Mouse (Mus musculus) MEL (cell line): ENCODE data around the gene P3h3. TPM values are rescaled to one million over a fixed set of nuclear protein-coding genes. Genes with fewer than 3 reads are reported as not detected.

Source experiments
- DNase-seq: peaks from one replicate; pipeline ENCODE4 v3.0.0; 2011; ENCODE audit warnings: low read depth, low spot score
- H3K27ac ChIP-seq: 2 replicates; pipeline ENCODE4 v1.5.1; 2012; ENCODE audit warnings: low read depth, mild to moderate bottlenecking, control low read depth, low read length, moderate library complexity; ENCODE audit not compliant: control insufficient read depth
- H3K27me3 ChIP-seq, 2 experiments: fragments of 150-350 bp in 1 of 2; sonication (generic) in 1 of 2; 2 replicates each; pipeline ENCODE4 v1.6.1; 2012; ENCODE audit warnings: low read length in 2 of 2, mild to moderate bottlenecking in 2 of 2, improper control_type of control experiment in 1 of 2, moderate library complexity in 1 of 2; ENCODE audit not compliant: insufficient read depth in 2 of 2, control insufficient read depth in 1 of 2
- H3K36me3 ChIP-seq, 2 experiments: 2 replicates each; pipeline ENCODE4 v1.6.1; 2012 to 2014; ENCODE audit warnings: low read length in 2 of 2, improper control_type of control experiment in 1 of 2, inconsistent platforms in 1 of 2, mild to moderate bottlenecking in 1 of 2; ENCODE audit not compliant: insufficient read depth in 2 of 2, control insufficient read depth in 1 of 2
- H3K4me1 ChIP-seq, 2 experiments: fragments of 150-350 bp in 1 of 2; sonication (generic) in 1 of 2; 2 replicates each; pipeline ENCODE4 v1.6.1; 2012; ENCODE audit warnings: low read length in 2 of 2, improper control_type of control experiment in 1 of 2, mild to moderate bottlenecking in 1 of 2; ENCODE audit not compliant: insufficient read depth in 2 of 2, control insufficient read depth in 1 of 2
- H3K4me3 ChIP-seq, 2 experiments: fragments of 150-350 bp in 1 of 2; sonication (generic) in 1 of 2; 2 replicates each; pipeline ENCODE4 v1.5.1; 2012; ENCODE audit warnings: low read depth in 2 of 2, low read length in 2 of 2, mild to moderate bottlenecking in 2 of 2, moderate library complexity in 2 of 2, control low read depth in 1 of 2, improper control_type of control experiment in 1 of 2; ENCODE audit not compliant: control insufficient read depth in 1 of 2, insufficient read depth in 1 of 2
- H3K79me2 ChIP-seq: 2 replicates; pipeline ENCODE4 v1.6.1; 2012; ENCODE audit warnings: mild to moderate bottlenecking, low read length, moderate library complexity; ENCODE audit not compliant: control insufficient read depth, poor library complexity, insufficient read depth
- H3K9ac ChIP-seq: 2 replicates; pipeline ENCODE4 v1.6.1; 2012; ENCODE audit warnings: low read depth, mild to moderate bottlenecking, control low read depth, low read length, moderate library complexity; ENCODE audit not compliant: control insufficient read depth, poor library complexity, severe bottlenecking
- H3K9me3 ChIP-seq: fragments of 150-350 bp; sonication (generic); replicated peaks from 2 replicates; pipeline ENCODE4 v1.6.1; 2012; ENCODE audit warnings: mild to moderate bottlenecking, low read length, improper control_type of control experiment, moderate library complexity; ENCODE audit not compliant: insufficient read depth
- CTCF ChIP-seq, 3 experiments: IDR thresholded peaks in 2 of 3; conservative IDR thresholded peaks in 1 of 3; 2 replicates each; pipeline ENCODE4 v1.5.1; 2011 to 2012; ENCODE audit warnings: low read length in 3 of 3, low read depth in 2 of 3, mild to moderate bottlenecking in 2 of 3, improper control_type of control experiment in 1 of 3, inconsistent platforms in 1 of 3, mixed read lengths in 1 of 3, moderate library complexity in 1 of 3; ENCODE audit not compliant: control insufficient read depth in 1 of 3, insufficient read depth in 1 of 3, poor library complexity in 1 of 3, severe bottlenecking in 1 of 3
- ELF1 ChIP-seq: IDR thresholded peaks from 2 replicates; pipeline ENCODE4 v1.6.1; 2014; ENCODE audit warnings: low read depth, mild to moderate bottlenecking, inconsistent platforms, low read length, improper control_type of control experiment, moderate library complexity
- ETS1 ChIP-seq: IDR thresholded peaks from 2 replicates; pipeline ENCODE4 v1.6.1; 2012; ENCODE audit warnings: low read depth, mild to moderate bottlenecking, inconsistent platforms, low read length, improper control_type of control experiment, moderate library complexity
- GATA1 ChIP-seq: IDR thresholded peaks from 2 replicates; pipeline ENCODE4 v1.6.1; 2011; ENCODE audit warnings: low read depth, low read length, improper control_type of control experiment
- JUND ChIP-seq: IDR thresholded peaks from 2 replicates; pipeline ENCODE4 v1.6.1; 2011; ENCODE audit warnings: low read depth, mild to moderate bottlenecking, improper control_type of control experiment, low read length
- MAX ChIP-seq: IDR thresholded peaks from 2 replicates; pipeline ENCODE4 v1.6.1; 2011; ENCODE audit warnings: low read length, improper control_type of control experiment
- MXI1 ChIP-seq: IDR thresholded peaks from 2 replicates; pipeline ENCODE4 v1.6.1; 2011; ENCODE audit warnings: mild to moderate bottlenecking, low read depth, low read length, improper control_type of control experiment
- MYC ChIP-seq: IDR thresholded peaks from 2 replicates; pipeline ENCODE4 v1.6.1; 2011; ENCODE audit warnings: low read depth, mild to moderate bottlenecking, low read length, improper control_type of control experiment, moderate library complexity
- NELFE ChIP-seq: IDR thresholded peaks from 2 replicates; pipeline ENCODE4 v1.6.1; 2011; ENCODE audit warnings: low read depth, low read length, improper control_type of control experiment
- NRF1 ChIP-seq: IDR thresholded peaks from 2 replicates; pipeline ENCODE4 v1.6.1; 2014; ENCODE audit warnings: low read depth, mild to moderate bottlenecking, inconsistent platforms, low read length, improper control_type of control experiment, moderate library complexity; ENCODE audit not compliant: poor library complexity, insufficient read depth, severe bottlenecking
- POLR2A ChIP-seq, 2 experiments: IDR thresholded peaks; 2 replicates each; pipeline ENCODE4 v1.6.1; 2011 to 2012; ENCODE audit warnings: low read length in 2 of 2, mild to moderate bottlenecking in 2 of 2, control low read depth in 1 of 2, improper control_type of control experiment in 1 of 2, low read depth in 1 of 2, moderate library complexity in 1 of 2; ENCODE audit not compliant: control insufficient read depth in 1 of 2, insufficient read depth in 1 of 2, poor library complexity in 1 of 2
- POLR2AphosphoS2 ChIP-seq: IDR thresholded peaks from 2 replicates; pipeline ENCODE4 v1.6.1; 2011; ENCODE audit warnings: low read length, improper control_type of control experiment
- RCOR1 ChIP-seq: IDR thresholded peaks from 2 replicates; pipeline ENCODE4 v1.6.1; 2012; ENCODE audit warnings: low read depth, mild to moderate bottlenecking, inconsistent platforms, low read length, improper control_type of control experiment
- SIN3A ChIP-seq: IDR thresholded peaks from 2 replicates; pipeline ENCODE4 v1.6.1; 2012; ENCODE audit warnings: low read length, improper control_type of control experiment, inconsistent platforms
- SMC3 ChIP-seq: IDR thresholded peaks from 2 replicates; pipeline ENCODE4 v1.6.1; 2011; ENCODE audit warnings: low read depth, low read length, improper control_type of control experiment
- TAL1 ChIP-seq: IDR thresholded peaks from 2 replicates; pipeline ENCODE4 v1.6.1; 2012; ENCODE audit warnings: mild to moderate bottlenecking, inconsistent platforms, low read length, moderate library complexity, mixed read lengths
- TBP ChIP-seq: IDR thresholded peaks from 2 replicates; pipeline ENCODE4 v1.8.0; 2011; ENCODE audit warnings: low read depth, low read length, improper control_type of control experiment
- USF1 ChIP-seq: IDR thresholded peaks from 2 replicates; pipeline ENCODE4 v1.6.1; 2014; ENCODE audit warnings: low read depth, mild to moderate bottlenecking, inconsistent platforms, low read length, improper control_type of control experiment, moderate library complexity
- USF2 ChIP-seq, 2 experiments: IDR thresholded peaks; 2 replicates each; pipeline ENCODE4 v1.6.1; 2011 to 2012; ENCODE audit warnings: improper control_type of control experiment in 2 of 2, low read length in 2 of 2, borderline replicate concordance in 1 of 2, inconsistent platforms in 1 of 2, low read depth in 1 of 2, mild to moderate bottlenecking in 1 of 2; ENCODE audit not compliant: insufficient read depth in 1 of 2
- ZC3H11A ChIP-seq: IDR thresholded peaks from 2 replicates; pipeline ENCODE4 v1.6.1; 2012; ENCODE audit warnings: low read depth, mild to moderate bottlenecking, inconsistent platforms, low read length, improper control_type of control experiment
- polyA plus RNA-seq, 2 experiments: library from polyadenylated mRNA; stranded (reverse) in 1 of 2; unstranded in 1 of 2; fragments of >175 nt in 1 of 2; fragments of >200 nt in 1 of 2; gene quantifications; 2 replicates each; pipeline versions ENCODE4 v1.2.1 to v1.2.4; 2012; ENCODE audit warnings: low replicate concordance in 2 of 2, low read depth in 1 of 2; ENCODE audit not compliant: insufficient read length in 2 of 2, insufficient read depth in 1 of 2, missing spikeins in 1 of 2
- total RNA-seq: library from RNA; depleted of rRNA; stranded (reverse); fragments of 300-350 nt; gene quantifications from 2 replicates; pipeline ENCODE4 v1.2.3, GENCODE M21; 2012

P3h3 gene
- total and polyA plus RNA-seq, 3 experiments, result 0.23 to 2.1 TPM; not detected in 1

DNA sequence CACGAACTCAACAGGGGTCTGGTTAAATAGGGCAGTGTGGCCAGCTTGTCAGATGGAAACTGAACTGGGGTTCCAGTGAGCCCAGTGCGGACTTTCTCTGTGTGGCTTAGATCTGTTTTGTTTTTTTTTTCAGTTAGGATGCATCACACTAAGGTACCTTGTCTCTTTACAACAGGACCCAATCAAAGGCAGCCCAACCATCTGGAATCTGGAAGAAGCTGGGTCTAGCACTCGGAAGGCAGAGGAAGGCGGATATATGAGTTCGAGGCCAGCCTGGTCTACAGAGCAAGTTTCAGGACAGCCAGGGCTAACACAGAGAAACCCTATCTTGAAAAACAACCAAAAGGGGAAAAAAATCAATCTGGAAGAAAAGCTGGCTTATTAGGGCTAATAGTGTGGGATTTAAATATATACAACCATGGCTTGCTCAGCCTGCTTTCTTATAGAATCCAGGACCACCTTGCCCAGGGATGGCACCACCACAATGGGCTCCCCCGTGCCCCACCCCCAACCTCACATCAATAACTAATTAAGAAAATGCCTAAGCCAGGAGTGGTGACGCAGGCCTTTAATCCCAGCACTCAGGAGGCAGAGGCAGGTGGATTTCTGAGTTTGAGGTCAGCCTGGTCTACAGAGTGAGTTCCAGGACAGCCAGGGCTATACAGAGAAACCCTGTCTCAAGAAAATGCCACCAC lies 51.0 kb downstream of the P3h3 start (continued):
- no peak for TF ChIP-seq SMC3

DNA sequence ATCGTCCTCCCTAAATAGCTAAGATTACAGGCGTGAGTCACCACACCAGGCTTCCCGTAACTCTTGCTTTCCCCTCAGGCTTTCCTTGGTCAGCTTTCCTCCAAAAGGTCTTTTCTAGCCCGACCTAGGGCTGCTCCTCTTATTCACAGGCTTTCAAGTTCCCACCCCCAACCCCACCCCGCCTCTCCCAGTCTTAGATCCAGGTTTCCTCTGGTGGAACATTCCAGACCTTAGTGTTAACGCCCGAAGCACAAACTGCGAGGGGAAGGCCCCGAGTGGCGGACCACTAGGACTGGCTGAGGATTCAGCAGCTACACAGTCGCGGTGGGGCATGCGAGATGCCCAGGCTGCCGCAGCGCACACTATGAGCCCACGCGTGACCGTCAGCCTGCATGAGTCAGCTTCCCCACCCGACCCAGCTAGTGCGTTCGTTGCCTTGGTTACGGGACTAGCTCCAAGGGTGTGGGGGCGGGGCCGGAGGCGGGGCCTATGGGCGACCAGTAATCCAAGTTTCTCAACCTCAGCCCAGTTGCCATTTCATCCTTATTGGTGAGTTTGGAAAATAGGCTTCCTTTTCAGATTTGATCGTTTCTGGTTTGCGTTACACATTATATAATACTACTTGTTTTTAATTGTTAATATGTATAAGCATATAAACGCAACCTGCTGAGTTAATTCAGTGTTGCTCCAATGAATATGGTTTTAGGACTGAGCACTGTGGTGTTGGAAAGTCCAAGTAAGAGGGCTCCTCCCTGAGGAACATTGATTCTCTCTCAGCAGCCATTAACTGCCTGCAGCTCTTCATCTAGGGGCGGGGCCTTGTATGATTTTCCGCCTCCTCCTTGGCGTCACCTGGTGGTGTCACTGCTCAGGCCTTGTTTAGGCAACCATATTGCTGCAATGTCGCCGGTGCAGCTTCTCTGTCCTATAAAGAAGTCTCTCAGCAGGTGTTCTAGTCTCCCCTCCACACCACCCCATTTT lies 51.9 kb downstream of the P3h3 start:
- Histone ChIP-seq H3K79me2 (peaks cover 3% of the 10 kb centered on the region; the same call in 1 of the 2 replicates), H3K36me3 (peaks cover 0 to 14% of the 10 kb centered on the region in 2 experiments; a peak in 2 of 4 replicates)
- peak; percentile 96 for DNase-seq
- 0 out of 2 replicates have a peak, but pooled peaks have one; percentile 5 for TF ChIP-seq RCOR1
- TF ChIP-seq USF2 (IDR thresholded peaks at IDR 0.05; ENCODE audit: borderline replicate concordance in 1 of 2, insufficient read depth in 1 of 2, low read depth in 1 of 2, low read length in 2 of 2), result no peak
- peak; percentile 45 for TF ChIP-seq NELFE
- peak; percentile 67 for TF ChIP-seq SIN3A
- peak; percentile 74; the same call in 1 of the 2 replicates for TF ChIP-seq POLR2AphosphoS2
- peak in 1 of 3 experiments; percentile 25; a peak in 2 of 6 replicates for TF ChIP-seq CTCF (IDR thresholded peaks at IDR 0.05 in 2 of 3, conservative IDR thresholded peaks at IDR 0.05 in 1 of 3; ENCODE audit: control insufficient read depth in 1 of 3, insufficient read depth in 1 of 3, low read depth in 2 of 3, low read length in 3 of 3, poor library complexity in 1 of 3, severe bottlenecking in 1 of 3)
- peak; percentile 35; the same call in 1 of the 2 replicates for TF ChIP-seq USF1
- TF ChIP-seq GATA1, result no peak
- TF ChIP-seq TAL1, result no peak
- TF ChIP-seq ETS1, result peak; percentile 49
- TF ChIP-seq MYC, result 0 out of 2 replicates have a peak, but pooled peaks have one; percentile 31
- no peak for TF ChIP-seq JUND
- no peak for TF ChIP-seq ZC3H11A
- TF ChIP-seq NRF1, result 0 out of 2 replicates have a peak, but pooled peaks have one; percentile 6
- TF ChIP-seq POLR2A (IDR thresholded peaks at IDR 0.05; ENCODE audit: control insufficient read depth in 1 of 2, insufficient read depth in 1 of 2, low read depth in 1 of 2, low read length in 2 of 2, poor library complexity in 1 of 2), result peak in 1 of 2 experiments; percentile 57; a peak in 2 of 4 replicates
- peak; percentile 60 for TF ChIP-seq TBP
- TF ChIP-seq ELF1, result peak; percentile 66; the same call in 1 of the 2 replicates
- peak; percentile 86; the same call in 1 of the 2 replicates for TF ChIP-seq MXI1
- peak; percentile 58; the same call in 1 of the 2 replicates for TF ChIP-seq MAX
- TF ChIP-seq, all 39 proteins: peak for 14
- H3K4me1 ChIP-seq, result peaks cover 0 to 28% of the 10 kb centered on the region in 2 experiments; a peak in 2 of 4 replicates
- no peaks in the 10 kb centered on the region for H3K9me3 ChIP-seq
- peak overlapping the region; percentile 61 for H3K4me3 ChIP-seq
- no peaks in the 10 kb centered on the region for H3K27me3 ChIP-seq
- peak overlapping the region; percentile 73 for H3K9ac ChIP-seq
- peak overlapping the region; percentile 92 for H3K27ac ChIP-seq
